Mouse (Mus musculus): Measurements from ENCODE around the gene Cd68. TPM values are rescaled to one million over a fixed set of nuclear protein-coding genes. Genes with fewer than 3 reads are reported as not detected.
A peak's percentile ranks its signal among the peaks of the same experiment; 100 is the strongest.

The Cd68 gene
- total RNA-seq, 2 experiments from 2014 or later, result 6.3 to 6.5 TPM

DNA sequence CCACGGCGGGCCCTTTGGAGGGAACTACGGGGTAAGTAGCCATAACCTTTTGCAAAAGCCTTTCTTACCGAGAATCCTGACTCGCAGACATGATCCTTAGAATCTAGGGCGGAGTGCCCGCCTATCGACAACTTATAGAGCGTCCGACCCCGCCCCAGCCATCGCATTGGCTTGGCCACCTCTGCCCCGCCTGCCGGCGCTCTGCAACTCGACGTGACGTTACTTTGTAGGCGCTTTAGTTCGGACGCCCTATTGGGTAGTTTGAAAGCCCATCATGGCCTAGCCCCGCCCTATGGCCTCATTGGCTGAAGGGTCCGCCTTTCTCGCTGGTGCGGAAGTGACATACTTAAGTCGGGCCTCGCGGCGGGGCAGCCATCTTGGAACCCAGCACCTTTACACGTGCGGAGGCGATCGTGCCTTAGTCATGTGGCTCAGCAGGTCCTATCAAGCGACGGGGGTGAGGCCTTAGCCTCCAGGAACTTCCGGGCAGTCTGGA lies 6.3 kb upstream of the Cd68 start, which contains the start of gene Eif4a1:
Gene Eif4a1 (minus strand): TSS at position 213 of the 496 bp plus-strand sequence.
- ATAC-seq (replicated peaks; ENCODE audit: low FRiP score, low TSS enrichment, poor library complexity, severe bottlenecking), result peak; percentile 95

DNA sequence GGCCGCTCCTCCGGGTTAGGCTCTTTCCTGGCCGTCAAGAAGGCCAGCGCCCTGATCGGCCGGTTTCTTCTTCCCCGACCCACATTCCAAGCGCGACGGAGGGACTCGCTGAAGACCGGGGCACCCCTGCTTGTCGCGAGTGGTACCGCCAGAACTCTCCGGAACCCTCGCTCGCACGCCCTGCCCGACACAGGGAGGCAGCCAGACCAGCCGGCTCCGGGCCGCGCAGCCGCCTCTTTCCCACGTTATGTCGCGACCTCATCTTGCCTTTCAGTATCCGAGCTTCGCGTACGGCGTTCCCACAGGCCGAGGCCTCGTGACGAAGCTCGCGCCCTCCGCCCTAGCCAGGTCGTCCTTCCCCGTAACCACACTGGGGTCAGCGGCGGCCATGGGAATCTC lies 5.8 kb upstream of the Cd68 start:
- peak; percentile 8; the same call in 1 of the 2 replicates for ATAC-seq (replicated peaks; ENCODE audit: low FRiP score, low TSS enrichment, poor library complexity, severe bottlenecking)

DNA sequence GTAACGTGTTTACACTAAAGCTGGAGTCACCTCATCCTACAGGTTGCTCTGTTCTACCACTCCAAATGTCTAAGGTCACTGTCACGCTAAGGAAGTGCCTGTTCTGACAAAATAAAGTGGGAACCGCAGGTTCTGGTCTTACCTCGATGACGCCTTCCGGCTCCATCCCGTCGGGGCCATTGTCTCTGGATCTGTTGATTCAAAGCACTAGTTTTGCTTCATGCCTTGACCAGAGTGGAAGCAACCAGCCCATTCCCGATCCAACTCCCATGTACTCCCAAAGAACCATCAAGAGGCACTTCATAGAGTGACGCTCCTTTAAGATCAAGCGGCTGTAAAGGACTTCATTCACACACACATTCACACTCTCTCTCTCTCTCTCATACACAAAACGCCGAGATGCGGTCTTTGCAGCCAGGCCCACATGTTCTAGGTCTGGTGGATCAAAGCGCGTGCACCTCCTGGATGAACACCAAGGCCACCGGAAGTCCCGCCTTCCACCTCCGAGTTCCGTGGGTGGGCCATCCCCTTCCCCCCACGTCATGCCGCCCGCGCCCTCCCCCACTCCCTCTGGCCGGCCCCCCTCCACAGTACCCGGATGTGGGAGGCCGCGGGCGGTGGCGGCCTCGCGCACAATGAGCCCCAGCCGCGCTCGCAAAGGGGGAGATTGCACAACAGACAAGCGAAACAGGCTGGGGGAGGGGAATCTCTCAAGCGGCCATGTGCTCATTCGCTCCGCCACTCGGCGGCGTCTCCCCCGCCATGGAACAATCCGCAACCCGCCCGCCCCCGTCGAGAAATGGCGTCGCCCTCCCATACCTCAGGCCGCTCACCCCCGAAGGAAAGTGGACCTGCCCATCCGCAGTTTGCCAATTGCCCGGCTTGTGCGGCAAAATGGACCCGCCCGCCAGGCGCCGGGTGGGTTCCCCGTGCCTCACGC lies 5.1 kb upstream of the Cd68 start:
- peak; percentile 54 for ATAC-seq (replicated peaks; ENCODE audit: low FRiP score, low TSS enrichment, poor library complexity, severe bottlenecking)

DNA sequence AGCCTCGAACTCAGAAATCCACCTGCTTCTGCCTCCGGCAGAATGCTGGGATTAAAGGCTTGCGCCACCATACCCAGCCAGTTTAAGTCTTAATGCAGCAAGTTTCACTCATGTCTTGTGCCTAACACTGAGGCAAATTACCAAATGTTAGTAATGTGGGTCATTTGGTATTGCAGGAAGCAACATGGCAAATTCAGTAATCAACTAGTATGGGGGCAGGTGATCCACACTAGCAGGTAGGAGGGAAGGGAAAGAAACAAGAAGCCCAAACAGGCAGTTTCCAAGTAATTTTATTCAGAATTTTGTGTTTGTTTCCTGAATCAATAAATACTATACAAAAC lies 682 bp upstream of the Cd68 start:
- ATAC-seq (replicated peaks; ENCODE audit: low FRiP score, low TSS enrichment, poor library complexity, severe bottlenecking), result no peak

DNA sequence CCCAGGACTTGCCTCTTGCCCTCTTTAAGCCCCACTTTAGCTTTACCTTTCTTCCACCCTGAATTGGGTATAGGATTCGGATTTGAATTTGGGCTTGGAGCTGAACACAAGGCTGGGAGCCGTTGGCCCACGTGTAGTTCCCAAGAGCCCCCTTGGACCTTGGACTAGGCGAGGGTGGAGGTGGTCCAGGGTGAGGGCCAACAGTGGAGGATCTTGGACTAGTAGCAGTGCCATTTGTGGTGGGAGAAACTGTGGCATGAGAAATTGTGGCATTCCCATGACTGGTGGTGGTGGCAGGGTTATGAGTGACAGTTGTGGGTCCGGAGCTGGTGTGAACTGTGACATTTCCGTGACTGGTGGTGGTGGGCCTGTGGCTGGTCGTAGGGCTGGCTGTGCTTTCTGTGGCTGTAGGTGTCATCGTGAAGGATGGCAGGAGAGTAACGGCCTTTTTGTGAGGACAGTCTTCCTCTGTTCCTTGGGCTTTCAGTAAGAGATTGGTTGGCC lies 444 bp downstream of the Cd68 start:
- no peak for ATAC-seq (replicated peaks; ENCODE audit: low FRiP score, low TSS enrichment, poor library complexity, severe bottlenecking)

DNA sequence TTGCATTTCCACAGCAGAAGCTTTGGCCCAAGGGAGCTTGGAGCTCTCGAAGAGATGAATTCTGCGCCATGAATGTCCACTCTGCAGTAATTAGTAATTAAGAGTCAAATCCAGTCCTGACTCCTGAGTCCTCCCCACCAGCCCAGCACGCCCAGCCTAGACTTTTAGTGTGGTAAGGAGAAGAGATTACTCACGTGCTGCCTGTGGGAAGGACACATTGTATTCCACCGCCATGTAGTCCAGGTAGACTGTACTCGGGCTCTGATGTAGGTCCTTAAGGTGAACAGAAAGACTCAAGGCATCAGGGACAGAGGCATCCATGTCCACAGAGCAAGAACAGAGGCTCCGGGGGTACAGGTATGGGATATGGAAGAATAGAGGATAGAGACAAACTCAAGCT lies 1.1 kb downstream of the Cd68 start:
- no peak for ATAC-seq (replicated peaks; ENCODE audit: low FRiP score, low TSS enrichment, poor library complexity, severe bottlenecking)

DNA sequence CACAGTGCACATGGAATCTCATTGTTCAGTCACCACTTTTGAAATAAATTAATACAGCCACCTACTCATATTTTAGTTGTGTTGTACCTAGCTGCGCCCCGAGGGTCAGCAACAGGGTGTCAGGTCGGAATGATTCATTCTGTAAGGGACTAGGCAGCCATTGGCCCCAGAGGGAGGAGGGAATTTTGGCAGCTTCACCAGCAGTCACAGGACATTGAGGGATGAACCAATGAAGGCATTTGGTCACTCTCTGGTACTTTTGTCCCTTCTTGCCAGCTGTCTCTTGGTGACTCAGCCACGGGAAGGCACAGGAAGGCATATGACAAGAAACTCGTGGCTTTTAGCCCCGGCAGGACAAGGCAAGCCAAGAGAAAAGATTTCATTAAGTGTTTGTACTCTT lies 2.2 kb downstream of the Cd68 start:
- no peak for ATAC-seq (replicated peaks; ENCODE audit: low FRiP score, low TSS enrichment, poor library complexity, severe bottlenecking)

DNA sequence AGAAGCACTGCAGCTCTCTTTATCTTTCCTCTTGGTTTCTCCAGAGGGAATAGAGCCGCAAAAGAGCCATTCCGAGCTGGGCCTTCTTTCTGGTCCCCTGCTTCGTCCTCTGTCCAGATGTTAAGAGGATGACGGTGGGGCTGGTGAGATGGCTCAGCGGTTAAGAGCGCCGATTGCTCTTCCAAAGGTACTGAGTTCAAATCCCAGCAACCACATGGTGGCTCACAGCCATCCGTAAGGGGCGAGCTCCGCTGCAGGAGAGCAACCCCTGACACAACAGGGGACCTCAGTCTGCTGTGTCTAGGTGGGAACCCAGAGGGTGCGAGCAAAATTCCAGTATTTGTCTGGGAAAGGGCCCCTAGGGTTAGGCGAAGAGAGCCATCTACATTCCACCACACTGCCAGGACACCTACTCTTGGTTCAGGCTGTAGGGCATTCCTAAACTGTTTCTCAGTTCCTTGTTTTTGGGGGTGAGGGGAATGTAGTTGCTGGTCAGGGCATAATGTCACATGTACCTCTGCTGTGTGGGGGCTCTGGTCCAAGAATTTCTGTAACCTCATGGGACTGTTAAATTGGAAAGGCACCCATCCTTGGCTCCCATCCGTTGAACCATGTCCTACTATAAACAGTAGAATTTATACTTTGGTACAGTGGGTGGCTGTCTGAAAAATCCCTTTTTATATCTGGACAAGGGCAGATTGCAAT lies 2.8 kb downstream of the Cd68 start:
- no peak for ATAC-seq (replicated peaks; ENCODE audit: low FRiP score, low TSS enrichment, poor library complexity, severe bottlenecking)

DNA sequence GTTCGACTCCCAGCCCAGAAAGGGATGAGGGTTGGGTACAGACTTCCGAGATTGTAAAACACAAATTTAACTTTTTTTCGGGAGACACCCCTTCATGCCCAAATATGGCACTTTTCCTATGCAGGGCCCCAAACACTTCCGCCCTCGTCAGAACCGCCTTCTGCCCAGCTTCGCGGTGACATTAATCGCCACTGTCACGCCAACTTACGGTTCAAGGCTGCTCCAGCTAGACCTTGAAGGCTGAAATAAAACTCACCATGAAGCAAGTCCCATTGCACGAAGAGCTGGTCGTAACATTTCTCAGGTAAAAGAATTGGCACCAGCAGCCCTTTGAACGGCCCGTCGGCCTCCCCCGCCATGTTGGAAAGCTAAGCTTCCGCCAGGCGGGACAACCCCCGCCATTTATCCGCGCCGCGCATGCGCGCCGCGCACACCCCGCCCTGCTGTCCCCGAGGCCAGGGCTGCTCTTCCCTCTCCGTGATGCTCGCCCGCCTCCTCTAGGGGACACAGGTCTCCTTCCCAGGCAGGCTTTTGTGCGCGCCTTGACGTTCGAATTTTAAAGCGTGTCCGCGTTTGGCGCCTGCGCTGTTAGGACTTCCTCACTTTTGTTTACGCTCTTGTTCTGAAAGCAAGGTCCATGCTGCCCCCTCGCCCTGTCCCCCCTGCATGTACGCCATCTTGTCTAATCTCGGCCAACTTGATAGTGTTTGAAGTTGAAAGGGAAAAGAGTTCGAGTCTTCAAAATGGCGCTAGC lies 3.6 kb downstream of the Cd68 start, which contains the start of gene Mpdu1:
Gene Mpdu1 (minus strand): TSS at position 430 of the 754 bp plus-strand sequence.
- peak; percentile 84 for ATAC-seq (replicated peaks; ENCODE audit: low FRiP score, low TSS enrichment, poor library complexity, severe bottlenecking)

DNA sequence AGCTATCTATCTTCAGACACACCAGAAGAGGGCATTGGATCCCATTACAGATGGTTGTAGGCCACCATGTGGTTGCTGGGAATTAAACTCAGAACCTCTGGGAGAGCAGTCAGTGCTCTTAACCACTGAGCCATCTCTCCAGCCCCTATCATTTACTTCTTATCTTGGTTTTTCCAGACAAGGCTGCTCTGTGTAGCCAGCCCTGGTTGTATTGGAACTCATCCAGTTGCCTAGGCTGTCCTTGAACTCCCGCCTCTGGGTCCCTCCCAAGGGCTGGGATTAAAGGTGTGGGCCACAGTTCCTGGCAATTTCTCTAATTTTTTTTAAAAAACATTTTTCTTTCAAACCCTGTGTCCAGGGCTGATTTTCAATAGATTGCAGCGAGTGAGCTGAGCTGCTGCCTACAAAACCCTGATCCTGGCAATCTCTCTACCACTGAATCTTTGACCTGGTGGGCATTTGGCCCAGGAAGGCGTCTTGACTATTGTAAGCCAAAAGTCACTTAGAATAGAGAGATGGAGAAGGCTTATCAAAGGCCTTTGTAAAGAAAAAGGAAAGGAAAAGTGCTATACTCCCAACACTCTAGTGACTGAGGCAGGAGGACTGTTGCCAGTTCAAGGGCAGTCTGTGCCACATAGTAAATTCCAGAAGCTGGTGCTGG lies 4.6 kb downstream of the Cd68 start:
- ATAC-seq (replicated peaks; ENCODE audit: low FRiP score, low TSS enrichment, poor library complexity, severe bottlenecking), result no peak

DNA sequence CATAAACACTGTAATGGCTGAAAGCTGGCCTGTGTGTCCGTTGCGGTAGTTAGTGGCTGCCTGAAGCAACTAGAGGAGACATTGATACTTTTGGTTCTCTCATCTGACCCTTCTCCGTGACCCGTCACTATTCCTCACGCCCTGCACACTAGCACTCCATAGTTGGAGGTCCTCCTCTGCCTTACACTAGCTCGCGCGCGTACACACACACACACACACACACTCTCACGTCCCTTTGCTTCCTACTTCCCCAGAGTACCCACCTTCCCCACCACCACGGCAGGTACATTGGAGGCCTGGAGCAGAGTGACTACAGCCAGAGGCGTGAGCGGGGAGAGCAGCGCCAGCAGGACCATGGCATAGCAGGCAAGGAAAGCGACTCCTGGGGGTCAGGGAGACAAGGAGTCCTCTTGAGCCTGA lies 8.5 kb downstream of the Cd68 start:
- no peak for ATAC-seq (replicated peaks; ENCODE audit: low FRiP score, low TSS enrichment, poor library complexity, severe bottlenecking)

DNA sequence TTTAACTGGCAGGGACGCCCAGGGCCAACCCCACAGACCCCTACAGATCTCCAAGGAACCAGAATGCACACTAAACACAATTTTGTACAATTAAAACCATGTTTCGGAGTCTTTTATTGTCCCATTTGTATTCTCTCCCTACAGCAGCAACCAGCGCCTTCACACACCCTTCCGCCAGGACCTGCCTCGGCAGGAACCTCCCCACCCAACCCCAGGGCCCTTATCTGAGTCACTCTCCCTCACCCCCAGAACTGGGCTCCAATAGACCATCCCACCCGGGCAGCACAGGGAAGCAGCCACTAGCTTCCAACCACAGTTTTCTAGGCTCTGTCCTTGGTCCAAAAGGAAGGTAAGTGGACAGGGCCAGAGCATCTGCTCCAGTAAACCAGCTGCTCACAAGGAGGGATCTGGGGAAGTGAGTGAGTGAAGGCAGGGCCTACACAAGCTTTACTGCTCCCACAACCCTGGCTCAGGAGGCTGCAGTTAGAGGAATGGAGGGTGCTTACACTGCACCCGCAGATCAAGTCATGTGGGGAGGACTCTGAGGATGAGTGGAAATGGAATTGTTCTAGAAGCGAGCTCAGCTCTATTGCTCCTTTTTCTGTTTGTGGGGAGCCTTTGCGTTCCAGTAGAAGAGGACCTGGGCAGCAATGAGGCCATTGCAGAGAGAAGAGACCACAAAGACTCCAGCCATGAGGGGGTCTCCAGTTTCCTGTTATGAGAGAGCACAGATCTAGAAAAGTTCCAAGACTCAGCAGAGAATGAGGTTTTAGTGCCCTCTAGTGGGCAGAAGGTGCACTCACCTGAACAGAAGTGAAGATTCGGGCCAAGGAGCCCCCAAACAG lies 9.1 kb downstream of the Cd68 start:
- ATAC-seq (replicated peaks; ENCODE audit: low FRiP score, low TSS enrichment, poor library complexity, severe bottlenecking), result 0 out of 2 replicates have a peak, but pooled peaks have one; percentile 30

DNA sequence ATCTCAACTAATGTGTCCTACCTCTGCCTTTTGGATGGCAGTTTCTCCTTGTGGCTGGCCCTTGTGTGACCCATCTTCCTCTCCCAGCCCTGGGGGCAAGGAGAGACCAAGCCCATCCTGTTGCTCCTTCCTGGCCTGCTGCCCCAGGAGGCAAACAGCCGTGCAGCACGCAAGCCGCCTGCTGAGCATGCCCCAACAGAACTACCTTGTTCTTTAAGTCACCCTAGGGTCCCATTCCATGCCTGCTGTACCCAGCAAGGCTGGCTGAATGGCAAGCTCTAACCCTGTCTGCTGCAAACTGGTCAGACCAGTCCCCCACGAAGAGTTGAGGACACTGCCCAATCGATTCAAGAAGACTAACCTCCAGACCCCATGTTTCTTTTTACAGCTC lies 9.9 kb downstream of the Cd68 start:
- ATAC-seq (replicated peaks; ENCODE audit: low FRiP score, low TSS enrichment, poor library complexity, severe bottlenecking), result no peak

DNA sequence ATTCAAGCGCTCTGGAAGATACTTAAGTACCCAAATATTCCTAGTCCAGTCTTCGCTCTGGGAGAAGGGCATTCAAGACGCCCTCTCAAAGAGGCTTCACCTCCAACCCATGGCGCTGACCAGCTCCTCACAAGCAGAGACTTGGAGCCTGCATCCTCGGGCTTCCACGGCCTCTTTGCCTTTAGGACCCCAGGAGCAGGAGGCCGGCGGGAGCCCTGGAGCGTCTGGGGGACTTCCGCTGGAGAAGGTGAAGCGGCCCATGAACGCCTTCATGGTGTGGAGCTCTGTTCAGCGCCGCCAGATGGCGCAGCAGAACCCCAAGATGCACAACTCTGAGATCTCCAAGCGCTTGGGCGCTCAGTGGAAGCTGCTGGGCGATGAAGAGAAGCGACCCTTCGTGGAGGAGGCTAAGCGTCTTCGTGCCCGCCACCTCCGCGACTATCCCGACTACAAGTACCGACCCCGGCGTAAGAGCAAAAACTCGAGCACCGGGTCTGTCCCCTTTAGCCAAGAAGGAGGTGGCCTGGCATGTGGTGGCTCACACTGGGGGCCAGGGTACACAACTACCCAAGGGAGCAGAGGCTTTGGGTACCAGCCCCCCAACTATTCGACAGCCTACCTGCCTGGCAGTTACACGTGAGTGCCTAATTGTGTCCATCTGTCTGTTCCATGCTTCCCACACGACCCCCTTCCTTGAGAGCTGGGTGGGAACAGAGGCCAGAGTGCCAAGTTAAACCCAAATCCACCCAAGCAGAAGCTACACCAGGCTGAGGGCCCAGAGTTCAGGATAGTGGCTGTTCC lies 10.5 kb downstream of the Cd68 start, which contains the start of gene Sox15:
Gene Sox15 (plus strand): TSS at position 51 of the 801 bp plus-strand sequence.
- peak; percentile 41; the same call in 1 of the 2 replicates for ATAC-seq (replicated peaks; ENCODE audit: low FRiP score, low TSS enrichment, poor library complexity, severe bottlenecking)

DNA sequence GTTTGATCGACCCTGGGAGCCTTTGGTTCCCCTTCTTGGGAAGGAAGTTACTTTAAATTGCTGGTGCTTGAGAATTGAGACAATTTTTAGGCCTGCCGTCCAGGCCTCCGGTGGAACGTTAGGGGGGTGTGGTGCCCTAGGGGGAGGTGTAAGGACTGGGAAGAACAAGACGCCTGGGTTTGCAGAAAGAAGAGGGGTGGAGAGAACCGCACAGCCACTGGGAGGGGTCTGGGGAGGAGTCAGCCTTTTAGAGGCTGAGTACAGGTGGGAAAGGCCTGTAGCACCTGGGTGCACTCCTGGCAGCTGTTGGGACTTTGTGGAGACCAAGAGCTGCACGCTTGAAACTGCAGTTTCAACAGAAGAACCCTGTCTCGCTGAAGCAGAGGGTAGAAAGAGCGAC lies 11.2 kb downstream of the Cd68 start:
- ATAC-seq (replicated peaks; ENCODE audit: low FRiP score, low TSS enrichment, poor library complexity, severe bottlenecking), result no peak

DNA sequence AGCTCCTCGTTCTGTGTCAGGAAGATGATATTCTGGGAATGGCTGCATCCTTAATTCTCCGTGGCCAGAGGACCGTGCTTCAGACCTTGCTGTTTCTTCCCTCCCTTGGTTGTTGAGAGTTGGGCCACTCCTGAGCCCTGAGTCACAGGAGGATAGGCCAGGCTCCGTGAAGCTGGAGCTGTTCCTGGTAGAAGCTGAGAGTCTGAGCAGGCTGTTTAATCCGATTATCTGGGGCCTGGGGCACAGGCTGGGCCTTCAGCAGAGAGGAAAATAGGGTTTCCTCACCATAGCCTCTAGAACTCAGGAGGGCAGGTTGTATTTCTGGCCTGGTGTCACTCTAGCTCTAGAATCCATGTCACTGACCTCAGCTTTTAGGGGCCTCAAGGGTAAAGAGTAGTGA lies 12.6 kb downstream of the Cd68 start:
- no peak for ATAC-seq (replicated peaks; ENCODE audit: low FRiP score, low TSS enrichment, poor library complexity, severe bottlenecking)

DNA sequence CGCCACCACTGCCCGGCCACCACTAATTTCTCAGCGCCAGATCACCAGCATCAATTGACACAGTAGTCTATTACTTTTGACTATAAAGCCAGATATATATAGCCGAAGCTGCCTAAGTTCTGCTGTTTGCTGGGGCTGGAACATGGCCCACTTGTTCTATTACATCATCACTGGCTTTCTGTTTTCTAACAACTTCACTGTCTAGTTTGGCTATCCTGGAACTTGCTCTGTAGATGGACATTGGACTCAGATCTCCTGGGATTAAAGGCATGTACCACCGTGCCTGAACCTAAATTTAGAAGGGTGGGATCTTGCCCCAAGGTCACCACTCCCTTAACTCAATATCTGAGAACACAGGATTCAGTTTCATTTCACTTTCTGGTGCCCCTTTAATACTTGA lies 20.1 kb downstream of the Cd68 start:
- ATAC-seq (replicated peaks; ENCODE audit: low FRiP score, low TSS enrichment, poor library complexity, severe bottlenecking), result no peak
